Mouse (Mus musculus) intestine, postnatal 0 days (tissue): Measurements from ENCODE around the gene Olfr1471. TPM values are rescaled to one million over a fixed set of nuclear protein-coding genes. Genes with fewer than 3 reads are reported as not detected.
"Not testable (repeated sequence)": the region's sequence is repeated elsewhere in the genome, so short reads cannot be mapped to it uniquely, and the experiment has no call there.

Experiments
- ATAC-seq: fragments of 200-750 bp; cut with Nextera tagmentation; 2 replicates; pipeline ENCODE4 v1.8.0; 2017; ENCODE audit warnings: mild to moderate bottlenecking, moderate TSS enrichment, moderate library complexity
- H3K27ac ChIP-seq: fragments of 300-500 bp; sonication (generic); 2 replicates; pipeline ENCODE4 v1.5.1; 2014; ENCODE audit warnings: mild to moderate bottlenecking, low read depth, low read length, moderate library complexity
- H3K27me3 ChIP-seq: fragments of 300-500 bp; sonication (generic); replicated peaks from 2 replicates; pipeline ENCODE4 v1.6.1; 2014; ENCODE audit warnings: low read length, mixed read lengths; ENCODE audit not compliant: control insufficient read depth, insufficient read depth
- H3K36me3 ChIP-seq: fragments of 300-500 bp; sonication (generic); 2 replicates; pipeline ENCODE4 v1.6.1; 2014; ENCODE audit warnings: mild to moderate bottlenecking, moderate library complexity; ENCODE audit not compliant: control insufficient read depth, insufficient read depth
- H3K4me1 ChIP-seq: fragments of 300-500 bp; sonication (generic); replicated peaks from 2 replicates; pipeline ENCODE4 v1.6.1; 2014; ENCODE audit warnings: antibody characterized with exemption, low read length, mixed read lengths; ENCODE audit not compliant: control insufficient read depth, insufficient read depth
- H3K4me2 ChIP-seq: fragments of 300-500 bp; sonication (generic); replicated peaks from 2 replicates; pipeline ENCODE4 v1.6.1; 2014; ENCODE audit warnings: low read depth, mild to moderate bottlenecking, moderate library complexity
- H3K4me3 ChIP-seq: fragments of 300-500 bp; sonication (generic); 2 replicates; pipeline ENCODE4 v1.5.1; 2014; ENCODE audit warnings: low read depth, low read length
- H3K9ac ChIP-seq: fragments of 300-500 bp; sonication (generic); 2 replicates; pipeline ENCODE4 v1.6.1; 2014; ENCODE audit warnings: mild to moderate bottlenecking, low read depth, low read length
- H3K9me3 ChIP-seq: fragments of 300-500 bp; sonication (generic); 2 replicates; pipeline ENCODE4 v1.6.1; 2016; ENCODE audit warnings: mixed run types; ENCODE audit not compliant: control insufficient read depth
- CTCF ChIP-seq: sonication (generic); IDR thresholded peaks from 2 replicates; pipeline ENCODE4 v1.5.1; 2016; ENCODE audit warnings: low read depth, mild to moderate bottlenecking, control low read depth, antibody characterized with exemption, moderate library complexity
- WGBS: fragments of 180-500 bp; shearing (Covaris S2); extraction: QIAGEN DNeasy Blood & Tissue Kit; methylation state at CpG from one replicate; pipeline ENCODE4 v1.1.7; 2014; 5-methylcytosine and 5-hydroxymethylcytosine counted together
- polyA plus RNA-seq: library from polyadenylated mRNA; unstranded; fragments of >200 nt; fragmentation: Nextera tagmentation; extraction: Ambion mirVana; gene quantifications from 2 replicates; pipeline ENCODE4 v1.2.1, GENCODE M21; 2015

The Olfr1471 gene
- polyA plus RNA-seq, result not detected in 2 replicates

GRCm38 (mm10) chr19:13443109-13443508 lies at the start of gene Olfr1471:
Gene Olfr1471 (plus strand): TSS chr19:13443409.
- ATAC-seq, H3K27ac ChIP-seq: not testable (repeated sequence)
- WGBS, result 65% methylated on average over 2 of the region's 2 CpGs

GRCm38 (mm10) chr19:13407549-13407948 lies 35.7 kb upstream of the Olfr1471 start, which contains the start of gene Olfr1469:
Gene Olfr1469 (plus strand): TSS chr19:13407849.
- no peak for TF ChIP-seq CTCF
- no peak within 1 kb of the TSS for H3K4me3 ChIP-seq
- H3K4me1 ChIP-seq, result no peaks in the 10 kb centered on the region
- H3K9me3 ChIP-seq, result no peaks in the 10 kb centered on the region
- no peak within 1 kb of the TSS for H3K27ac ChIP-seq
- no peaks in the 10 kb centered on the region for H3K27me3 ChIP-seq
- no peaks in the 10 kb centered on the region for H3K36me3 ChIP-seq
- ATAC-seq, result no peak
- WGBS, result 76% methylated on average over 2 of the region's 2 CpGs
- H3K9ac ChIP-seq, result no peak within 1 kb of the TSS
- H3K4me2 ChIP-seq, result no peak within 1 kb of the TSS

More at GRCm38 (mm10) chr19:13443109-13443508, at the start of gene Olfr1471:
- not testable (repeated sequence) for H3K27me3 ChIP-seq, H3K4me1 ChIP-seq, H3K4me2 ChIP-seq, H3K9me3 ChIP-seq, H3K4me3 ChIP-seq, H3K36me3 ChIP-seq, H3K9ac ChIP-seq

GRCm38 (mm10) chr19:13455986-13456385 lies 12.8 kb downstream of the Olfr1471 start, which contains the start of gene Olfr1472:
Gene Olfr1472 (minus strand): TSS chr19:13456086.
- H3K4me3 ChIP-seq, result no peak within 1 kb of the TSS
- no peak within 1 kb of the TSS for H3K9ac ChIP-seq
- no peak for ATAC-seq
- H3K27ac ChIP-seq, result no peak within 1 kb of the TSS
- no peaks in the 10 kb centered on the region for H3K27me3 ChIP-seq
- no peak within 1 kb of the TSS for H3K4me2 ChIP-seq
- TF ChIP-seq CTCF, result no peak
- no peaks in the 10 kb centered on the region for H3K36me3 ChIP-seq
- no peaks in the 10 kb centered on the region for H3K4me1 ChIP-seq
- no peaks in the 10 kb centered on the region for H3K9me3 ChIP-seq
- WGBS, result 79% methylated on average over 1 of the region's 1 CpGs

GRCm38 (mm10) chr19:13469265-13469664 lies 26.1 kb downstream of the Olfr1471 start, which contains the start of gene Olfr1474:
Gene Olfr1474 (plus strand): TSS chr19:13469565.
- not testable (repeated sequence) for H3K27ac ChIP-seq, H3K9ac ChIP-seq, H3K36me3 ChIP-seq, H3K4me2 ChIP-seq, ATAC-seq, H3K27me3 ChIP-seq, H3K4me1 ChIP-seq, H3K9me3 ChIP-seq, H3K4me3 ChIP-seq
- 76% methylated on average over 4 of the region's 4 CpGs for WGBS

GRCm38 (mm10) chr19:13480096-13480495 lies 36.9 kb downstream of the Olfr1471 start, which contains the start of gene Olfr1475:
Gene Olfr1475 (minus strand): TSS chr19:13480196.
- Histone ChIP-seq H3K4me2 (no peak within 1 kb of the TSS), H3K36me3 (no peaks in the 10 kb centered on the region), H3K27me3 (no peaks in the 10 kb centered on the region), H3K9ac (no peak within 1 kb of the TSS), H3K9me3 (no peaks in the 10 kb centered on the region), H3K4me3 (no peak within 1 kb of the TSS), H3K4me1 (no peaks in the 10 kb centered on the region), H3K27ac (no peak within 1 kb of the TSS)
- no peak for ATAC-seq
- no peak for TF ChIP-seq CTCF

GRCm38 (mm10) chr19:13500246-13500645 lies 57.0 kb downstream of the Olfr1471 start, which contains the start of gene Olfr1477:
Gene Olfr1477 (plus strand): TSS chr19:13500546.
- ATAC-seq, result no peak
- H3K4me2 ChIP-seq, result no peak within 1 kb of the TSS
- no peak for TF ChIP-seq CTCF
- no peaks in the 10 kb centered on the region; the same call in 1 of the 2 replicates for H3K9me3 ChIP-seq
- H3K4me1 ChIP-seq, result no peaks in the 10 kb centered on the region
- no peaks in the 10 kb centered on the region for H3K36me3 ChIP-seq
- no peak within 1 kb of the TSS for H3K4me3 ChIP-seq
- no peak within 1 kb of the TSS for H3K9ac ChIP-seq
- no peak within 1 kb of the TSS for H3K27ac ChIP-seq
- 70% methylated on average over 3 of the region's 3 CpGs for WGBS
- H3K27me3 ChIP-seq, result no peaks in the 10 kb centered on the region

Other genes starting within 250 kb of the Olfr1471 start
- gene Olfr1463, start 212.1 kb upstream of the Olfr1471 start, polyA plus RNA-seq, result not detected in 2 replicates
- gene Olfr1465, start 127.9 kb upstream of the Olfr1471 start, polyA plus RNA-seq, result not detected in 2 replicates
- not detected in 2 replicates for gene Olfr1466, start 104.5 kb upstream of the Olfr1471 start, polyA plus RNA-seq
- gene Olfr1467, start 81.2 kb upstream of the Olfr1471 start, polyA plus RNA-seq, result not detected in 2 replicates
- gene Olfr1469, start 35.6 kb upstream of the Olfr1471 start, polyA plus RNA-seq, result not detected in 2 replicates
- gene Olfr1472, start 12.7 kb downstream of the Olfr1471 start, polyA plus RNA-seq, result not detected in 2 replicates
- not detected in 2 replicates for gene Olfr1474, start 26.2 kb downstream of the Olfr1471 start, polyA plus RNA-seq
- not detected in 2 replicates for gene Olfr1475, start 36.8 kb downstream of the Olfr1471 start, polyA plus RNA-seq
- not detected in 2 replicates for gene Olfr1477, start 57.1 kb downstream of the Olfr1471 start, polyA plus RNA-seq
- gene Olfr1480, start 84.5 kb downstream of the Olfr1471 start, polyA plus RNA-seq, result not detected in 2 replicates
- gene Olfr1484, start 140.1 kb downstream of the Olfr1471 start, polyA plus RNA-seq, result not detected in 2 replicates
- gene Olfr1487, start 174.0 kb downstream of the Olfr1471 start, polyA plus RNA-seq, result not detected in 2 replicates
- gene Olfr1489, start 188.2 kb downstream of the Olfr1471 start, polyA plus RNA-seq, result not detected in 2 replicates
- not detected in 2 replicates for gene Olfr1490, start 207.7 kb downstream of the Olfr1471 start, polyA plus RNA-seq